Mouse (Mus musculus) G1E (cell line): ENCODE results near the gene Rprd2.

Experiments
- CTCF ChIP-seq: IDR thresholded peaks from 2 replicates; pipeline ENCODE4 v1.5.1; 2012; ENCODE audit warnings: low read depth, low read length, inconsistent platforms, mixed read lengths
- GATA1 ChIP-seq: IDR thresholded peaks from 2 replicates; pipeline ENCODE4 v1.6.1; 2012; ENCODE audit warnings: borderline replicate concordance, low read length, inconsistent platforms, mixed read lengths

GRCm38 (mm10) chr3:95735071-95735670 is 83.5 kb downstream of the Rprd2 start:
- TF ChIP-seq CTCF, result no peak
- TF ChIP-seq GATA1, result no peak
